Mouse (Mus musculus): Measurements from ENCODE around the gene Amph.

The Amph gene

DNA sequence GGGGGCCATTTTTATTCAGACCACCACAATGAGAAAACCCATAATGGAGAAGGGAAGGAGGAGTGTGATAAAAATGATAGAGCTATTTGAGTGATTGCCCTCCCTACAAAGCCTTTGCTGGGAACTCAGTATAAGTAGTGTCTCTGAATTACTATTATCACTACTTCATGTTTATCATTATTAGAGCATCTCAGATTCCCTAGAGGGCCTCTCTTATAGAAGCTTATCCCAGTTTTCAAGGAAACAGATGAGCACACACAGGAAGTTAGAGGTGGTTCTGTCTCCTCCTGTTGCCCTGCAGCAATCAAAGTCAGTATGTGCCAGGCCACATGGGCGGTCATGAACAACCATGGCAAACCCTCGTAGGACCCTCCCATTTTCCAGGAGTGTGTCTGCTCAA, 190.5 kb downstream of the Amph start:
- DNase-seq (ENCODE audit: low read depth, low spot score), result no peak

DNA sequence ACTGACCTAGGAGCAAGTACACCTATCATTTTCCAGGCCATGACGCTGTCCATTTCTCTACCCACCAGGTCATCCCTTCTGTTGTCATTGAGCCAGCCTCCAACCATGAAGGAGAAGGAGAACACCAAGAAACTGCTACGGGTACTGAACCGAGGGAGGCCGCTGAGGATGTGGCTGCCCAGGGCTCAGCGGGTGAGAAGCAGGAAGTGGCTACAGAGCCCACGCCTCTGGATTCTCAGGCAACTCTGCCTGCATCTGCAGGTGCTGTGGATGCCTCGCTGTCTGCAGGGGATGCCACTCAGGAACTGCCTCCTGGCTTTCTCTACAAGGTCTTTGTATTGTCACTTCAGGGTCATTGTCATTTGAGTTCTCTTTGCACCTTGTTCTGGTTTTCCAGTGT, 191.1 kb downstream of the Amph start:
- no peak for DNase-seq (ENCODE audit: low read depth, low spot score)

- DNase-seq (ENCODE audit: low read depth, low spot score), result no peak
These were observed 191.8 kb downstream of the Amph start for GRCm38 (mm10) chr13:19139771-19140170.

DNA sequence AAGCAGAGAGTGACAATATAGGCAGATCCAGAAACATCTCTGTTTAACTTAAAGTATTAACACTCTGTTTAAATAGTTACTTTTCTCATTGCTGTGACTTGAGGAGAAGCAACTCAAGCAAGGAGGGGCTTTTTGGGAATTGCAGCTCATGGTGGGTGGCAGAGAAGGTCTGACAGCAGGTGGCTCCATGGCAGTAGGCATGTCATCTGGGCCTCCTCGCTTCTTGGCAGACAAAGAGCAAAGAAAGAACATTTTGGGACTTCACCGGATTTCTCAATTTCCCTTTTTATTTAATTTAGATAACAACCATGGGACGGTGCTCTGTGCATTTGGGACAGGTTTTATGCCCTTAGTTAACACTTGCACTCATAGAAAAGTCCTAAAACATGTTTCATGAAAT, 195.8 kb downstream of the Amph start:
- DNase-seq (ENCODE audit: low read depth, low spot score), result no peak

GRCm38 (mm10) chr13:19147468-19147867, 199.5 kb downstream of the Amph start:
- DNase-seq (ENCODE audit: low read depth, low spot score), result no peak

- no peak for DNase-seq (ENCODE audit: low read depth, low spot score)
These were observed 201.6 kb downstream of the Amph start for GRCm38 (mm10) chr13:19149574-19149973.

DNA sequence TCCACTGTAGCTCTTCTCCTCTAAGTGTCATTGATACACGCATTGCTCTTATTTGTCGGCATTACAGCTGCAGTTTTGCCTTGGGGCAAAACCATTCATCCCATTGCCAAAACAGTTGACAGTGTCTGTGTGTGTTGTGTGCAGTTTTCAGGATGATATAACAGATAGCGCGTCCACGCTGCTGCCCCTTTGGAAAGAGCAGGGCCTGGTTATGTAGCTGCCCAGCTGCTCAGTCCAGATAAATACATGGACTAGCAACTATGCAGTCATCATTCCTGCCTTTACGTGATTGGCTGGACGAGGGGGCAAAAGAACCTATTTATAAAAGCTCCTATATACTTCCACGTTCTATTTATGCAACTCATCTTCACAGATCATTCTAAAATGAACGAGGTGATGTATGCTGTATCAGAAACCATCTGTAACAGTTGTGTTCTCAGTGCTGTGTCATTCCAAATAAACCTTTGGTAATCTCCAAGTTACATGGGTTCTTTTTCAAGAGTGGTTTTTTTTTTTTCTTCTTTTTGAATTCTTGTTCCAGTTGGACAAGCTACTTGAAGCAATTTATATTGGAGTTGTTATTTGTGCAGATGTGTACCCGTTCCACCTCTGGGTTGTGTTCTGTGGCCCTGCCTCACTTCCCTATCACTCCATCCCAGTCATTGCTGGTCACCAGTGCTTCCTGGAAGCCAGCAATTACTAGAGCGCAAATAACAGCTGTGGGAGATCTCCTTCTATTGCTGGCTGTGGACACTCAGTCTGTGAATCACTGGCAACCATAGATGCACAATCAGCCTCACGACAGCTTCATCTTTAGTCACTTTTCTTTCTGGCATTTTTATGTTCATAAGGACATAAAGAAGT, 202.7 kb downstream of the Amph start:
- DNase-seq (ENCODE audit: low read depth, low spot score), result no peak

GRCm38 (mm10) chr13:19152126-19152525, 204.1 kb downstream of the Amph start:
- no peak for DNase-seq (ENCODE audit: low read depth, low spot score)

DNA sequence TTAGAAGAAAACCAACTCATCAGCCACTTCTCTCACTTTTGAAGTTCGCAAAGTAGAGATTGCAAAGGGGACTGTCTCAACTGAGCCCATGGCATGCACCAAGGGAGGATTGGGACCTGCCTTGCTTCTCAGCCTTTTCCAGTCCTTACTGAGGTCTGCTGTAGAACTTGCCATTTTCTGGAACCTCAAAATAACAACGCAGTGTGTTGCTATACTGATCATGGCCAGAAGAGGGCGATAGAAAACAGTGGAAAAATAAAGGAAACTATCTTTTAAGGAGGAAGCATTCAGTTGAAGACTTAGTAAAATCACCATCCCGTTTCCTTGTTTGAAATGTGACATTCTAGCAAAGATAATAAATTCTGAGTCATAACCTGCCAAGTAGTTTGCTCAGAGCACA, 210.5 kb downstream of the Amph start:
- peak; percentile 11 for DNase-seq (ENCODE audit: low read depth, low spot score)

GRCm38 (mm10) chr13:19160616-19161015, 212.6 kb downstream of the Amph start:
- DNase-seq (ENCODE audit: low read depth, low spot score), result no peak

DNA sequence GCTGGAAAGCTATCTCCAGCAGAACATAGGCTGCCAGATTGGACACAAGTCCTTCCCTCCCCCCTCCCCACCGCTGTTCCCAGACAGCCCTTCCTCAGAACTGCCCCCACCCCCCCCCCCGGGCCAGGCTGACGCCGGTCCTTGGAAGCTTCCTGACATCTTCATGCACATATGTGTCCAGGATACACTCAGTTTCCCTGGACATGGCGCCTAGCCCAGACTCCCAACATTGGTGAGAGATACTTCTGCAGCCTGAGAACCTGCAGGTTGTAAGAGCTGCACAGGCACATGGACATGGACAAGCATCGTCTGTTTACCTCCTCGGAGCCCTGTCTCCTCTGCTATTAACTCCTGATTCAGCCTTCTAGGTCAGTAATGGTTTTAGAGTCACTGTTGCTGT, 213.1 kb downstream of the Amph start:
- DNase-seq (ENCODE audit: low read depth, low spot score), result no peak

DNA sequence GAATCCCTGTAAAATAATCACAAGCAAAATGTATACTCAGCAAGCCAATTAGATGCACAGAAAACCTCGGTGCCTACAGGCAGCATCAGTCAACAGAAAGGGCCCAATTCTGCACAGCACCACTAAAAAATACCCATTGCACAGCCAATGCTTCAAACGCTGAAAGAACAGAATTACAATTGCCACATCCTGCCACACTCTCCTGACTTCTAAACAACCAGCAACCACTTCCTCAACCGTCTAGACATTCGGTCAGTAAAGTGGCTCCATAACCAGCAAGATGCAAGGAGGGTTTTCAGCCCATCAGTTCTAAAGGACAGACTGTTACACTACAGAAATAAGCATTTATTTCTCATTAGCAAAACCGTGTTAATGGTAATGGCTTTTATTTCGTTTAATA, 214.1 kb downstream of the Amph start:
- no peak for DNase-seq (ENCODE audit: low read depth, low spot score)

DNA sequence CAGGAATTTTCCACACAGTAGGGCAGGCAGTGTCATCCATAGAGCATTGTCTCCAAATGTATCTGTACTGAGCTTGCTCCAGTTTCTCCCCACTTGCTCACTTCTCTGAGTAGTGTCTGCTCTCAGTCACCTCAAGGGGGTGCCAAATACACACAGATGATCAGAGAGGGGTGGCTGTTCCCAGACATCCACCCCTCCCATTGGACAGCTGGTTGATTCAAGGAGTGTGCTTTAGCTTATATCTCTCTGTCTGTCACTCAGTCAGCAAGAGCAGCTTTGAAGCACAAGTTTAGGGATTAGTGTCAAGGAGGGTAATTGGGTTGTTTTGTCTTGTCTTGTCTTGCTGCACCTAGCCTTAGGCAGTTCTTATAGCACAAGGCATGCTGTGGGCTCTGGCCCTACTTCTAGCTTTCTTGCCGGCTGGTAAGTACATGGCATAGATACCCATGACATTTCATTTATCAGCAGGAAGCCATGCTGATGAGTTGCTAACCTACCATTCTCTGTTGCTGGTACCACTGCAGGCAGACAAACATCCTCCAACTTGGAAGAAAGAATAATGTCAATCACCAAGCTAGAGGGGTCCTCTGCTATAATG, 229.8 kb downstream of the Amph start:
- peak; percentile 64 for DNase-seq (ENCODE audit: low read depth, low spot score)

- DNase-seq (ENCODE audit: low read depth, low spot score), result no peak
These were observed 230.3 kb downstream of the Amph start for GRCm38 (mm10) chr13:19178351-19178750.

DNA sequence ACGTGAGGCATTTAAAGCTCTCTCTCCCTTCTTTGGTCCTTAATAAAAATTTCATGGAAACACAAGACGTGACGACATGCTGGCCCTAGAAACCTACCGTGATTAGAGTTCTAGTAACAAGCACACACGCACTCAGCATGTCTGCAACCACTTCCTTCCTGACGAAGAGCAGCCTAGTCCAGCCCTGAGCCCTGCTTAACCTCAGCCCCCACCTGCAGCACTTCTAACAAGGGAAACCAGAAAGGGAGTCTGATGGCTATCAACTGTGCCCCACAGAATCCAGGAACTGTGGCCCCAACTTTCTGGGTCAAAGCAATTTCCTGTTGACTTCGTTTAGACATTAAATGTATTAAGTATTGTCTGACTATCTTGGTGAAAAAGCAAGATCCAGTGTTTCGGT, 234.3 kb downstream of the Amph start:
- no peak for DNase-seq (ENCODE audit: low read depth, low spot score)

DNA sequence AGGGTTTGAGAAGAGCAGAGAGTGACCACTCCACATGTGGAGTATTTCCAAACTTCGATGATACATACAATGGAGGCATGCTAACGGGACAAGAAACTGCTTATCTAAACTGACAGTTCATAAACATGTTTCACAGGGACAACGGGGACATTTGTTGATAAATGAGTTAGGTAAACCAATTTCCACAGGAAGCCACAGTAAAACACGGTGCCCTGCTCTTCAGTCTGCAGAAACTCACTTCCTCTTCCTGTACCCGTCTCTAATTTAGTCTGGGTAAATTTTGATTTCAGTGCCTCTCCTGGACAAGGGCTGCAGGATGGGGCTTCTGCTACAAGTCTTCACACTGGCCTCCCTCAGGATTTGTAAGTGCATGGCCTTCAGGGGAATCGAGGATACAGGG, 242.0 kb downstream of the Amph start:
- DNase-seq (ENCODE audit: low read depth, low spot score), result no peak

DNA sequence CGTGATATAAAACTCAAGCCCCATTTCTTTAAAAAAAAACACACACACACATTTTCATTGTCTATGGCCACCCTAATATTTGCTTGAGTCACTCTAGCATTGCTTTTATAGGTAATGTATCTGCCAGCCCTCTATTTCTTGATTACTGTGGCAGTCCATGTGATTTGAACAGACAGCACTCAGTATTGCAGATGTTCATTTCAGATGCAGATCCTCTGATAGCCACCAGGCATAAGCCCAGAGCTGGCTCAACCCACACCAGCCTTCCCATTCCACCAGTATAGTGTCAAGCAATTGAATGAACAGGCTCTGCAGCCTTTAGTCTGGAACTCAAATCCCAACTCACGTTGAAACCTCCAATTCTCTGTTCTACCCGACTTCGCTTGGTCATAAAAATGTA, 246.8 kb downstream of the Amph start:
- DNase-seq (ENCODE audit: low read depth, low spot score), result no peak

DNA sequence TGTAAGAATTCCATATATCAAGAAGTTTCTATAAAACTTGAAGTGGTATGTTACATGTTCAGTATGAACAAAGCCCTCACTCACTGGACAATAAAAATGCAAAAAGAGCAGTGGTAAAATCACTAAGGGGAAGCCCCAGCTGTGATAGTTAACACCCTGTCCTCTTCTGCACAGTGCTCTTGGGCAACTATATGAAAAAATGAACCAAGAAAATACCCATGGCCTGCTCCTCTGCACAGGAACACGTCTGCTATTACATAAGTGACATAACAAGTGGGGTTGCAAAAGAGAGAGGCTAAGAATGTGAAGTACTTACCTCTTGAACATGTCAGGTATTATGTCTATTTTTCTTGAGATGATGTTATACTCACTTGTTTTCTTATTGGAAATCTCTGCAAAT, 247.5 kb downstream of the Amph start:
- DNase-seq (ENCODE audit: low read depth, low spot score), result no peak

Data from retina, postnatal 7 days (tissue).